Mouse (Mus musculus): Measurements from ENCODE around the gene Fam124a.
"Not testable (repeated sequence)": the region's sequence is repeated elsewhere in the genome, so short reads cannot be mapped to it uniquely, and the experiment has no call there.

The Fam124a gene

GRCm38 (mm10) chr14:62580945-62581344 lies 25.4 kb downstream of the Fam124a start:
- DNase-seq: no peak

GRCm38 (mm10) chr14:62581768-62582167 lies 26.2 kb downstream of the Fam124a start:
- DNase-seq: no peak

DNA sequence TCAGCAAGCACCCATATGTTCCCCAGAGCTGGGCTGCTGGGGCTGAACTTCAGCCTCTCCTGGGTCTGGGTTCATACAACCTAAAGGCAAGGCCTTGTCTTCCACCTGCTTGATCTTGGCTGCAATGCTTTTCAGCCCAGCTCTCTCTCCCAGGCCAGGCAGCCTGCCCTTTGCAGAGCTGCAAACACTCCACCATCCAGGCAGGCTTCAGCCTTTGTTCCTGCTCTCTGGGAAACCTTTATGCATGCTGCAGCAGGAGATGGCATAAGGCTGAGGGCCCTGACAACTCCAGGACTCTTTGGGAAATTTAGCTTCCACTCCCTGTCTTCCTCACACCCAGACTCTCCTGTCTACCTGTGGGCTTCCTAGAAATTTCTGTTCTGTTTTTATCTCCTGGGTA lies 29.1 kb downstream of the Fam124a start:
- DNase-seq: no peak

DNA sequence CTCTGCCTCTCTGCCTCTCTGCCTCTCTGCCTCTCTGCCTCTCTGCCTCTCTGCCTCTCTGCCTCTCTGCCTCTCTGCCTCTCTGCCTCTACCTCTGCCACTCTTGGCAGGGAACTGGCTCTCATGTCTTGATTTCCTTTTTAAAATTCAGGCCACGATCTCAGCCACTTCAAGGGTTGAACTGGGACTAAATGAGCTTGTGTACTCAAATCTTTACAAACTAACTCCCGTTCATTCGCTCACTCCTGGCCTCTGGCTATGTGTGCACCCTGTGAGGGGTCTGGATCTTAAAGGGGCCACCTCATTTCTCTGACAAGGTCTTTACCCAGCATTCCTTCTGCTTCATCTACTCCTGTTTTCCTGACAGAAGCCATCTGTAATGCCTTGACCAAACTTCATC lies 29.8 kb downstream of the Fam124a start:
- DNase-seq: no peak

DNA sequence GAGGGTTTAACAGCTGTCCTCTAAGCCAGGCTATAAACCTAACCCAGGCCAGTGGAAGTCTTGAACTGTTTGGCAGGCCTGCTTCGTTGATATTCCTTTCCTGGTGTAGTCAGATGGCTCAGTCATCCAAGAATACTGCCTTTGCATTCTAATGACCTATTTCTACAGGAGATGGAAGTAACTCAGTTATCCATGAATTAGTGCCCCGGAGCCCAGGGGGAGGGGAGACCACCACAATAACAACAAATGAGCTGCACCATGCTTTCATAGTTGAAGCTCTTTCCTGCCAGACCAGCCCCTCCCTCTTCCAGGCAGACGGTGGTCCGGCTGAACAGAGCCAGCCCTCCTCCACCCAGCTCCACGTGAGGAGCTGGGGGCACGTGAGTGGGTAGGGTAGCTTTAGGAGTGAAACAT lies 44.6 kb downstream of the Fam124a start:
- no peak for DNase-seq

- DNase-seq: no peak
Observed at GRCm38 (mm10) chr14:62602271-62602670, 46.7 kb downstream of the Fam124a start.

GRCm38 (mm10) chr14:62602869-62603268 lies 47.3 kb downstream of the Fam124a start:
- no peak for DNase-seq

DNA sequence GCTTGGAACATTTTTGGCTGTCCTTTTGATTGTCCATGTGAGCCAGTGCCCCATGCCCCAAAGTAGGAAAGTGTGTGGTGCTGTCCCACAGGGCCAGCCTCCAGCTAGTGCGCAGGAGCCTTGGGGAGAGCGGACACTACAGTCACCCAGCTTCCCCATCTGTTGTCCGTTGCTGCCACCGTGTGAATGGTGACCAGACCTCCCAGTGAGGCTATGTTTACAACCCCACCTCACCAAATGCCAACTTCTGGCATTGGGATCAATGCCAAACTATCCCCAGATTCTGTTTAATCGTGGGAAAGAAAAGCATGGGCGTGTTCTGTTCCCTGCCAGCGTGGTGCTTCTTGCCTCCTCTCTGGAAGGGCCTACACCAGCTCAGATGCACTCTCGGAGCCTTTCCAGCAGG lies 52.3 kb downstream of the Fam124a start:
- DNase-seq: peak; percentile 23 to 39

DNA sequence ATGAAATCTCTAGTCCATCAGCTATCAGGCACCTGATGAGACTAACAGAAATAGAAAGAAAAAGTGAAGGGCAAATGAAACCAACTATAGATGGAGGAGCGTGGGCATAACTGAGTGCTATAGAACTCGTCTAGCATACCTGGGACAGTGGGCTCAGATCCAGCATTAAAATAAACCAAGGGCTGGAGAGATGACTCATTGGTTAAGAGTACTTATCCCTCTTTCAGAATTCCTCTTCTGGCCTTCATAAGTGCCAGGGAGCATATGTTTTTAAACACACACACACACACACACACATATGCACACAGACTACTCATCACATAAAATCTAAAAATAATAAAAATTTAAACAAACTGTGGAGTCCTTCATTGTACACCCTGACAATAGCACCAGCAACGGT lies 54.4 kb downstream of the Fam124a start:
- DNase-seq: no peak

GRCm38 (mm10) chr14:62622393-62622792 lies 66.9 kb downstream of the Fam124a start:
- DNase-seq: no peak

DNA sequence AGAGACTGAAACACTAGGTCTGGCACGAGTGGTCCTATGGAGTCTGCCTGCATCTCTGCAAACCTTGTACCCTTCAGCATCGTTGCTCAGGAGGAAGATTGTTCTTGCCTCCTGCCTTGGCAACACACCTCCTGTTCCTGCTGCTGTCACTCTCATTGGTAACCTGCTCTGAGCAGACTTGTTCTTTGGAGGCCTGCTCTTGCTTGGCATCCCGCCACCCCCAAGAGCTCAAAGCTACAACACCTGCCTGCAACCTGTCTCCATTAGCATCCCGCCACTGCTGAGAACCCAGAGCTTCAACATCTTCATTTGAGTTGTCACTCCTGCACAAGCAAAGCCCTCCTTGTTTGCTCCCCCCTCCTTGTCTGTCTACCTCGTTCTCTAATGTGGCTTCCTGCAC lies 72.4 kb downstream of the Fam124a start:
- peak; percentile 74 to 82 for DNase-seq

GRCm38 (mm10) chr14:62637436-62638344 lies 82.2 kb downstream of the Fam124a start:
- no peak for DNase-seq

GRCm38 (mm10) chr14:62638345-62638702 lies 82.8 kb downstream of the Fam124a start:
- DNase-seq: no peak

GRCm38 (mm10) chr14:62639111-62639510 lies 83.6 kb downstream of the Fam124a start:
- DNase-seq: no peak

DNA sequence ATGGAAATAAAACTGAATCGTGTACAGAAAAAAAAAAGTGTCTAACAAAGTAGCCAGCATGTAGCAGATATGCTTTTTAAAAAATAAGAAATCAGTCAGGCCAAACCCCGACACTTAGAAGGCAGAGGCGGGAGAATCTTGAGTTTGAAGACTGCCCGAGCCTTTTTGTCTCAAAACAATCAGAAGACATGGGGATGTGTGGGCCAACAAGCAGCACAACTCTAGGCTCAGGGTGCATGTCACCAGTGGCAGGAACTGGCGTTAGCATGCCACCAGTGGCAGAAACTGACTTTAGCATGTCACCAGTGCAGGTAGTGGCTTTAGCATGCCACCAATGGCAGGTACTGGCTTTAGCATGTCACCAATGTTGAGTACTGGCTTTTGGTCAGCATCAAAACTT lies 84.0 kb downstream of the Fam124a start:
- DNase-seq: no peak

DNA sequence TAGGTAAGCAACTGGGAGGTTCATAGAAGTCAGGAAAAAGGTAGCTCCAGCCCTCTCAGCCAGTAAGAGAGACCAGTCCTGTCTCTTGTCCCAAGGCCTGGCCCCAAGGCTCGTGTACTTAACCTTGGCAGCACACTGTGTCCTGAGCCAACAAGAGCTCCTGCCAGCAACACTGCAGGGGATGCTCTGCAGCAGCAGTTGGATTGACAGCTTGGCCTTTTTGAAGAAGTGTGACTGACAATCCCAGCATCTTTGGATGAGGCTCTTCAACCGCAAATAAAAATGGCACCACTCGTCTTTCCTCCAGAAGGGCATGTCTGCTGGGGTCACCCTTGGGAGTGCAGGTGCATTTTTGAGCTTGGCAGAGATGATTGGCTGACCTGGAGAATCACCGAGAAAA lies 84.9 kb downstream of the Fam124a start:
- DNase-seq: no peak

GRCm38 (mm10) chr14:62642368-62642767 lies 86.8 kb downstream of the Fam124a start:
- DNase-seq: not testable (repeated sequence)

DNA sequence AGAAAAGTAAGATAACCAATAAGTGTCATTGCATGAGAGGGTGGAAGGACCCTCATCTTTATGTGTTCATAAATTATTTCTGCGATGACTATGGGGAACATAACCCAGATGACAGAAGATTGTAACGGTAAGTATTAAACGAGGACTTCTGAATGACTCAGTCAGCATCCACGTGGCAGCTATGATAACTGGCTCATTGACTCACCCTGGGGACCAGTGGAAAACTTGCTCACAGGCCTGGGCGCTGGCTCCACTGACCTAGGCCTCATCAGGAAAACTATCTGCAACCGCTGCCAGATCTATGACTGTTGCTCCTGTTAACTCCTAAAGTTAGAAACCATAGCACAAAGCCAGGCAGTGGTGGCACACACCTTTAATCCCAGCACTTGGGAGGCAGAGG lies 92.9 kb downstream of the Fam124a start:
- DNase-seq: no peak

- no peak for DNase-seq
Observed at GRCm38 (mm10) chr14:62650376-62650775, 94.8 kb downstream of the Fam124a start.

DNA sequence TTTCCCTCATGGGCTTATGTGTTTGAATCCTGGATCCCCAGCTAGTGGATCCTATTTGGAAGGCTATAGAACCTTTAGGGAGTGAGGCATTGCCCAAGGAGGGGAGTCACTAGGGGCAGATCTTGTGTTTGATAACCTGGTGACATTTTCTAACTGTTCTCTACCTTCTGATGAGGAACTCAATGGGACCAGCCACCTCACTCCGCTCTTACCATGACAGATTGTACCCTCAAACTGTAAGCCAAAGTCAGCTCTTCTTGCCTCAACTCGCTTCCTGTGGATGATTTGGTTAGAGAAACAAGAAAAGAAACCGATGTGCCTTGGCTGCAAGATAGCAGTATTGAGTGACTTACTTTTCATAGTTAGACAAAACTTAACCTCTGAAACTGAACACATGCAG lies 96.2 kb downstream of the Fam124a start:
- DNase-seq: no peak

DNA sequence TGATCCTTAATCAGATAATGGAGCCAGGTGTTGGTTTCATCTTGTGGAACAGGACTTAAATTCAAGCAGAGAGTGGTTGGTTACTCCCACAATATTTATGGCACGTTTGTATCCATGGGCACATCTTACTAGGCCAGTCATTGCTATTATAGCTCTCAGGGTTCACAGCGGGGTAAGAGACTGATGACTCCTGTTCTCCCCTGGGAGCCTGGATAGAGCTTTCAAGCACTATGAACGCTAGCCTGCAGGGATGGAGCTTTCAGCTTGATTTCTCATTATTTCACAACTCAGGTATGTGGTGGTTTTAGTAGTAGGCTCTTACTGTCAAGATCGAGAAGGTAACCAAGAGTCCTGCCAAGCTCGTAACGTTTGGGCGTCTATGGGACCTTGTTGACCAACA lies 100.5 kb downstream of the Fam124a start:
- no peak for DNase-seq

GRCm38 (mm10) chr14:62657469-62657868 lies 101.9 kb downstream of the Fam124a start:
- no peak for DNase-seq

Measured in cerebellum, postnatal 36 days (tissue).